ENCODE assay signal across 10 mouse cellular contexts in genomic region chr7:142561856-142562404, GRCm38 (mm10). TPM values are rescaled to one million over a fixed set of nuclear protein-coding genes. Genes with fewer than 3 reads are reported as not detected.
DNase-seq lines count a peak whose midpoint lies in the region; ATAC-seq and TF ChIP-seq lines count a peak whose summit lies in the region.
"Had no signal": no experiment of that assay in that cellular context is flagged by ENCODE, and none has a peak within 500 bp of the region (broad histone marks: within the 10 kb centered on the region; RNA-seq: fewer than 3 reads in every experiment).

No protein-coding gene starts in this region.

- H3K27ac ChIP-seq in cerebellum, adult 2 months (ENCODE audit: insufficient read depth, low read length) = peak overlapping the region; percentile 83
- peak overlapping the region; percentile 76 for H3K27ac ChIP-seq in liver, embryonic 12.5 days

- H3K36me3 ChIP-seq in liver, embryonic 12.5 days = no peaks in the 10 kb centered on the region

- H3K4me3 ChIP-seq in cerebellum, adult 2 months (replicated peaks; ENCODE audit: insufficient read depth, low read depth, low read length) = no peak overlapping the region
- no peak overlapping the region for H3K4me3 ChIP-seq in liver, embryonic 12.5 days

- no peak for TF ChIP-seq CTCF in cerebellum, adult 2 months (IDR thresholded peaks at IDR 0.05; ENCODE audit: borderline replicate concordance, insufficient read depth, low read depth, low read length)

- H3K9ac ChIP-seq in liver, embryonic 12.5 days = no peak overlapping the region

- no peak for ATAC-seq in liver, embryonic 12.5 days

- H3K27me3 ChIP-seq in cerebellum, adult 2 months (ENCODE audit: control insufficient read depth, insufficient read depth, low read length) = no peaks in the 10 kb centered on the region
- H3K27me3 ChIP-seq in liver, embryonic 12.5 days (replicated peaks) = no peaks in the 10 kb centered on the region

- peaks cover 55% of the 10 kb centered on the region for H3K4me1 ChIP-seq in cerebellum, adult 2 months (ENCODE audit: control insufficient read depth, insufficient read depth, low read length)
- peaks cover 85% of the 10 kb centered on the region for H3K4me1 ChIP-seq in liver, embryonic 12.5 days

- no peaks in the 10 kb centered on the region for H3K9me3 ChIP-seq in liver, embryonic 12.5 days (replicated peaks)

- peak; percentile 21 for DNase-seq in layer of hippocampus, adult 9-11 months
- no peak for DNase-seq in layer of hippocampus, adult 18-20 months (ENCODE audit: low spot score in 2 of 2)
- DNase-seq in cerebellum, adult 2 months = peak; percentile 95 to 97
- peak; percentile 92 to 95 for DNase-seq in cerebellum, postnatal 25 days
- DNase-seq in right cerebral cortex, postnatal 14 days = no peak
- no peak for DNase-seq in adrenal gland, adult 18-20 months (ENCODE audit: low spot score in 2 of 2)
- DNase-seq: adrenal gland, postnatal 36 days; kidney, adult 9 months; lung, postnatal 10 days had no signal

- 12% methylated on average over 4 of the region's 4 CpGs for WGBS in cerebellum, adult 2 months
- 57% methylated on average over 4 of the region's 4 CpGs for WGBS in liver, embryonic 12.5 days (ENCODE audit: insufficient replicate concordance)

- H3K4me2 ChIP-seq in liver, embryonic 12.5 days = no peak overlapping the region

- 0 out of 2 replicates have a peak, but pooled peaks have one; percentile 5 for TF ChIP-seq POLR2A in cerebellum, adult 2 months (IDR thresholded peaks at IDR 0.05; ENCODE audit: borderline replicate concordance, insufficient read depth, low read length)

RNA-seq across cellular contexts. Expression of gene Mrpl23, which starts 29.4 kb away (rescaled TPM):
- 1 to 10 TPM; 6.8 to 8.4 TPM for total RNA-seq in layer of hippocampus, adult 18-20 months (2021)
- polyA plus RNA-seq in cerebellum, adult 2 months (2012; rRNA removed) = 81.9 and 87.2 TPM in 2 replicates
- polyA plus RNA-seq in liver, embryonic 12.5 days (2016; fragmentation: Nextera tagmentation; extraction: Ambion mirVana) = 10.4 and 14.4 TPM in 2 replicates
- 1 to 10 TPM; 2.9 to 3.0 TPM for total RNA-seq in adrenal gland, adult 18-20 months (2021)

Comparison
In these comparisons a context has a peak if more than half of its experiments do, and no peak if none do; other contexts are left out.
1. DNase-seq: peak in layer of hippocampus, adult 9-11 months (single experiment), cerebellum, adult 2 months (2 of 2) and cerebellum, postnatal 25 days (2 of 2); none in layer of hippocampus, adult 18-20 months (0 of 2), right cerebral cortex, postnatal 14 days (single experiment) and adrenal gland, adult 18-20 months (0 of 2).